Mouse (Mus musculus): Measurements from ENCODE around the gene Chmp6. TPM values are rescaled to one million over a fixed set of nuclear protein-coding genes. Genes with fewer than 3 reads are reported as not detected.

Chmp6 gene
- polyA plus RNA-seq, 3 experiments from 2014 or later: 43.9 to 55.0 (median 52.0) TPM

DNA sequence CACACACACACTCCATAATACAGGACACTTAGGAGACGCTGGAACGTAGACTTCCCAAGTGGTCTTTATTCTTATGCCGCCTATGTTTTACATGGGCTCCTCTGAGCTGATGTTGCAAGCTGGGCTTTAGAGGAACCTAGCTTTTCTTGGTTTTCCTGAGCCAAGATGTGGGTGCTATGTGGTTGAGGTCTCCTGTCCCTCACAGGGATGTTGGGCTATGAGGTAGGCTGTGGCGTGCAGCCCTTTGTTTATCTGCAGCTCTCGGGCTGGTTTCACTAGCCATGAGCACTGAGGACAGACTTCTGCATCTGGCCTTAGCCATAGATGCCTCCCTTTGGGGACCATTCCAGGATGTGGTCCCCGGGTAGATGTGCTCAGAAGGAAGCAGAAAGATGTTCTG is 47.4 kb downstream of the Chmp6 start:
- no peak for ATAC-seq

DNA sequence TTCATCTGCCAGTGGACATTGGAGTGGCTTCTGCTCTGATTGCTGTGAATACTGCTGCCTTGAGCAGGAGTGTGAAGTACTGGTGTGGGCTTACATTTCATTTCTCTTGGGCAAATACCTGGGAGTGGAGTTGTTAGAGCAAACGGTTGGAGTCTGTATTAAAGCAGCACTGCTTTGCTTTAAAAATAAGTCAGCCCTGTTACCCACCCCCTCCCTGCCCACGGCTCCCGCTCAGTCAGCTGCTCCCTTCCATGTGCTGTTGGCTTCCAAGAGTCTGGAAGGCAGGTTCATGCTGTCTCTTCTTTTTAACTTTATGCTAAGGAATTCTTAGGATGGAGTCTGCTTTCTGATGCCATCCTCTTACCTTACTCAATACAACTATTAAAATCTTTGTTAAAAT is 48.3 kb downstream of the Chmp6 start:
- no peak for ATAC-seq

DNA sequence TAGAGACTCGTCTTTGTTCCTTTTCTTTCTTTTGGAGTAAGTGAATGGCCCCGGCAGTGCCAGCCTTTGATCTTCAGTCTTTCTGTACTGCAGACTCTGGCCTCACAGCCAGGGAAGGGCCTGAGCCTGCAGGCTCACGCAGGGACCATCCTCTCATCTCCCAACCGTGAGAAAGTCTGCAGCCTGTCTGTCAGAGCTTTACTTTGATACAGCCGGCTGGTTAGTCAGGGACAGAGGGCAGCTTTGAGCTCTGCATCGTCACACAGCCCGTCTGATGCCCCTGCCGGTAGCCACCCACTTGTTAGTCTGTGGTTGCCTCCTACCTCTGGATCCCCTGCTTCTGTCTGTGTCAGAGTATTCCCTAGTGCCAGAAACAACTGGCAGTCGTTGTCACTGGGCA is 51.8 kb downstream of the Chmp6 start:
- ATAC-seq: no peak

GRCm38 (mm10) chr11:119966294-119966693 is 53.1 kb downstream of the Chmp6 start:
- no peak for ATAC-seq

- no peak for ATAC-seq
These were observed 54.2 kb downstream of the Chmp6 start for GRCm38 (mm10) chr11:119967401-119967800.

GRCm38 (mm10) chr11:119967892-119968291 is 54.7 kb downstream of the Chmp6 start:
- no peak for ATAC-seq

Other genes with a start within 250 kb of the Chmp6 start
- gene Baiap2, start 29.3 kb downstream of the Chmp6 start, polyA plus RNA-seq (2017; shearing (Covaris generic)): 10 to 100 TPM in 1 of 3 experiments, 1 to 10 TPM in 2; 8.1 to 12.1 (median 9.6) TPM
- gene Aatk, start 133.7 kb downstream of the Chmp6 start, polyA plus RNA-seq (2017; shearing (Covaris generic)): not detected
- under 1 TPM; 0.28 to 0.48 (median 0.29) TPM for gene Cep131, start 173.4 kb downstream of the Chmp6 start, polyA plus RNA-seq (2017; shearing (Covaris generic))
- gene Tepsin, start 185.3 kb downstream of the Chmp6 start, polyA plus RNA-seq (2017; shearing (Covaris generic)): 10 to 100 TPM in 1 of 3 experiments, 1 to 10 TPM in 2; 8.1 to 12.5 (median 9.3) TPM
- gene Ndufaf8, start 185.5 kb downstream of the Chmp6 start, polyA plus RNA-seq (2017; shearing (Covaris generic)): 10 to 100 TPM; 88.3 to 98.3 (median 92.6) TPM
- gene Slc38a10, start 237.9 kb downstream of the Chmp6 start, polyA plus RNA-seq (2017; shearing (Covaris generic)): 10 to 100 TPM; 39.7 to 62.8 (median 44.1) TPM

Data from inflammation-experienced regulatory T-cells, adult 6 months (primary cell).